Mouse (Mus musculus) neural tube, postnatal 0 days (tissue): ENCODE results near the gene Vps29. TPM values are rescaled to one million over a fixed set of nuclear protein-coding genes. Genes with fewer than 3 reads are reported as not detected.

Experiments
- polyA plus RNA-seq: library from polyadenylated mRNA; unstranded; fragments of >200 nt; fragmentation: Nextera tagmentation; extraction: Ambion mirVana; gene quantifications from 2 replicates; pipeline ENCODE4 v1.2.1, GENCODE M21; 2015

Vps29 gene
- 351 and 379 TPM in 2 replicates for polyA plus RNA-seq

DNA sequence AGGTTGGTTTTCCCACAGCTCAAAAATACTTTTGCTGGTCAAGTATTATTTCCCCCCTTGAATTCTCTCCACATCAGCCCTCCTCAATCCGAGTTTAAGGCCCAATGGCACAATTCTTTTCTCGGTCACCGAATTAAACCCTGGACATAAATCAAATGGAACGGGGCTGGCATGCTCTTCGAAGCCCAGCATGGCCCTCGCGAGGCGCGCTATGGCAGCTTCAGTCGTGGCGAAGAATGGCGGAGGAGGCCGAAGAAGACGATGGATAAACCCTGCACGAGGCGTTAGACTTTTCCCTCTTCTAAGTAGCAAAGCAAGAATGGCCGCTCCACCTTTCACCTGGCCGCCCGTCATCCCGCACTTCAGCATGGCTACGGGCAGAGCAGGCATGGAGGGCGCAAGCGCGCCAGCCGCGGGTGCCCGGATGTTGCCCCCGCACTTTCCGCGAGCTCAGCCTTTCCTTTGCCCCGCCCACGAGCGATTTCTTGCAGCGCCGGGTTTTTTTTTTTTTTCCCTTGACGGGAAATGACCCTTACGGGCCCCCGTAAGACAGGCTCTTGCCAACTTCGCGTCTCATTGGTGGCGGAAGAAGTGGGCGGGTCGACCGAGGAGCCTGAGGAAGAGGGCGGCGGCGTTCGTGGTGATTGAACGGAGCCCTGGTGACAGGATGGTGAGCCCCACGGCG lies at the start of gene Vps29, which contains the start of gene Rad9b:
Gene Vps29 (plus strand): TSS at position 563 of the 685 bp plus-strand sequence.
Gene Rad9b (minus strand): TSS at position 427 of the 685 bp plus-strand sequence.

DNA sequence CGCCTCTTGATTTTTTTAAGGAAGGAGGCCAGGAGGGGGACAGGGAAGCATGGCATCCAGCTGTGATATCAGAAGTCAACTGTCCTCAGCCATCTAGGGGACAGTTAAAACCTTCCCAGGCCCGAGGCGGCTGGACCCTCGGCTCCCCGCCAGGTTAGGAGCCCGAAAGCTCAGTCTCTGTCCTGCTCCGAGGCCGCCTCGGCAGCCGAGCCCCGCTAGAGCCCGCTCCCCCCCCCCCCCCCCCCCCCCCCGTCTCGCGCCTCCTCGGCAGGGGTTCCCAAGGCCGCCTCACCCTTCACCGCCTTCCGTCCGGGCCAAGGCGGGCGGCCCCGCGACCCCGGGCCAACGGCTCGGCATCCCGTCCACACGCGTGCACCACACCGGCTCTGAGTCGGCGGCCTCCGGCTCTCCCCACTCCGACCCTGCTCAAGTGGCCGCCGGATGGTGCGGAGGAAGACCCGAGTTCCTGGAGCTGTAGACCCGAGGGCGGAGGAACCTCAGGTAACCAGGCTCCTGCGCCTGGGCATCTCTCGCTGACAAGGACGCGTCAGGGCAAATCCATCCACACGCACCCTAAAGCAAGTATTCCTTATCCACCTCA lies 17.5 kb downstream of the Vps29 start, which contains the start of gene Gpn3:
Gene Gpn3 (plus strand): TSS at position 286 of the 601 bp plus-strand sequence.

DNA sequence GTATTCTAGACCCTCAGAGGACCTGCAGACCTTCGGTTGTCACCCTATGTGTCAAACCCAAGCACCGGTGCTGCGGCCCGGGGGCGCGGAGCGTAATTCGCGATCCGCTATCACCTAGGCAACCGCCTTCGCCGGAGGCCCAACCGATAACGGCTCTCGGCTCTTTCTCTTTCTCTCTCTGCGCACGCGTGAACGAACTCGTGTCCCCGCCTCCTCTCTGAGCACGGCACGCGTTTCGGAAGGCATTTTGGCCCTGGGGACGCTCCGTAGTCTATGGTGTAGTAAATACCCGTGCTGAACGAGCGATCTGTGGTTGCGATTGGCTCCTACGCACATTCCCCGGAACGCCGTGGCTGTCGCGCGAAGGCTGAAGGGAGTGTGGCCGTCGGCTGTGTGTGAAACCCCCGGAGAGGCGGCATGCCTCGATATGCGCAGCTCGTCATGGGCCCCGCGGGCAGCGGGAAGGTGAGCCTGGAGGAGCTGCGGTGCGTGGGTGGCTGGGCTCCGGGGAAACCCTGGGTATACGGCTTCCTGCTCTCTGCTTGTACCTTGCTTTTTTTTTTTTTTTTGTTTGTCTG lies 18.1 kb downstream of the Vps29 start, which contains the start of gene Fam216a:
Gene Fam216a (minus strand): TSS at position 173 of the 578 bp plus-strand sequence.

DNA sequence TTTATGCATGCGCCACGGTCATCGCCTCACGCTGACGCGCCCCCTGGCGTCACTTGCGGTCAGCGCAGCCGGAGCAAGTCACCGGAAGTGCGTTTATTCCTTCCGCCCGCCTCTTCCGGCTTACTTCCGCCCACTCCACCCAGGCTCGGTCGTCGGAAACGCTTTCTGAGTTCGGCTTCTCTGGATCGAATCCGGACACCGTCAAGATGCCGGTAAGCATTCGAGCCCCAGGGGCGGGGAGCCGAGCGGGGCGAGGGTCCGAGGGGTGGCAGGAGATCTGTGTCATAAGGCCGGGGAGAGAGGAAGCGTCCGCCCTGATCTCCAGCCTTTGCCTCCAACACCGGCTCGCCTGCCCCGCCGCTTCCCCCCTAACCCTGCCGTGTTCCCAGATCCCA lies 37.6 kb downstream of the Vps29 start, which contains the start of gene Arpc3:
Gene Arpc3 (plus strand): TSS at position 93 of the 395 bp plus-strand sequence.

Other genes with a start within 250 kb of the Vps29 start
- 0.72 TPM in 1 of 2 replicates, not detected in the other for gene Ccdc63, start 213.5 kb upstream of the Vps29 start, polyA plus RNA-seq
- gene Ppp1cc, start 196.1 kb upstream of the Vps29 start, polyA plus RNA-seq = 168 and 178 TPM in 2 replicates
- gene Hvcn1, start 147.6 kb upstream of the Vps29 start, polyA plus RNA-seq = 0.79 and 1.2 TPM in 2 replicates
- gene Tctn1, start 89.9 kb upstream of the Vps29 start, polyA plus RNA-seq = 4.8 and 6.6 TPM in 2 replicates
- gene Pptc7, start 70.0 kb upstream of the Vps29 start, polyA plus RNA-seq = 10.6 and 12.1 TPM in 2 replicates
- 14.6 and 19.7 TPM in 2 replicates for gene Rad9b, start 136 bp upstream of the Vps29 start, polyA plus RNA-seq
- gene Gpn3, start 17.5 kb downstream of the Vps29 start, polyA plus RNA-seq = 43.7 and 48.2 TPM in 2 replicates
- 146 and 148 TPM in 2 replicates for gene Fam216a, start 18.0 kb downstream of the Vps29 start, polyA plus RNA-seq
- 128 and 133 TPM in 2 replicates for gene Arpc3, start 37.5 kb downstream of the Vps29 start, polyA plus RNA-seq
- gene Anapc7, start 67.3 kb downstream of the Vps29 start, polyA plus RNA-seq = 40.1 and 44.5 TPM in 2 replicates
- gene Atp2a2, start 147.9 kb downstream of the Vps29 start, polyA plus RNA-seq = 66.1 and 68.0 TPM in 2 replicates